Mouse (Mus musculus): ENCODE measurements around the gene Rpl23a. TPM values are rescaled to one million over a fixed set of nuclear protein-coding genes. Genes with fewer than 3 reads are reported as not detected.
A peak's percentile ranks its signal among the peaks of the same experiment; 100 is the strongest.

The Rpl23a gene
- polyA plus RNA-seq (2012; fragmentation: generic; extraction: Trizol) = 4,612 TPM
- long read RNA-seq, experiment 1, transcript Rpl23a-202 (4 exons, 588 nt) = minor isoform, 18 of 812 reads
- long read RNA-seq, experiment 1, transcript Rpl23a-201 (5 exons, 560 nt) = major isoform, 777 of 812 reads
- long read RNA-seq, experiment 1, partial matches to known transcripts = 1 of 812 reads
- long read RNA-seq, experiment 1, other reads (novel, unspliced or antisense) = 16 of 812 reads
- long read RNA-seq, experiment 2, transcript Rpl23a-201 (5 exons, 560 nt) = major isoform, 202 of 208 reads
- long read RNA-seq, experiment 2, partial matches to known transcripts = 1 of 208 reads
- long read RNA-seq, experiment 2, other reads (novel, unspliced or antisense) = 2 of 208 reads

DNA sequence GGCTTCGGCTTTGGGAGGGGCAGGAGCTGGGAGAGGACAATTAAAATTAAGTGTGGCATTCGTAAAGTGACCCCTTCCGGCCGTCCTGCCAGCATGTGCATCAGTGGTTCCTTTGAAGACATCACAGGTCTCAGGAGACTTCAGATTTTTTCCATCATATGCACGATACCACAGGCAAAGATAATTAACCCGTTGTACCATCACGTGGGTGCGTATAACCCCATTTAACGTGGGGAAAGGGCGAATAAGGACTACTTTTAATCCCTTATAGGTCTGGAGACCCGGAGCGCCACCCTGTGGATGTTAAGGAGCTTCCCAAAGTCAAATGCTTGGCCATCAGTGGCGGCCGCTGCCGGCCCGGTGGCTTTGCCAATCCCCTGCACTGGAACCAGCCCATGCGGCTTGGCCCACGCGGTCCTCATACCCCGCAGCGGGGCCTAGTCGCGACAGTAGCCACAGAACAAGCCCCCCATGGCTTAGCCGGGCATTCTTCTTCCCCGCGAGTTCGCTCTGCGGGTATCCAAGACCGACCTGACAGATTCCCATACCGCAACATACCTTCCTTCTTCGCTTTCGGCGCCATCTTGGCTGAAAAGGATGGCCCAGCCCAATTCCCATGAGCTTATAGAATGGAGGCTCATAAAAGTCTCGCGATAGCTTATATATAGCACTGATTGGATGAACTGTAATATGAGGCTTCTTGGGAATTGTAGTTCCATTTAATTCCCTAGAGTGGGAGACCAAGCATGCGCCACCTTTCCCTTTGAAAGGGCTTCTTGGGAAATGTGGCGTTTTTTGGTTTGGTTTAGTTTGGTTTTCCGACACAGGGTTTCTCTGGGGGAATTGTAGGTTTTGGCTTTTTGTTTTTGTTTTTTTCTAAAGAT lies at the start of gene Rpl23a:
Gene Rpl23a, minus strand, starts transcription at position 624 of the 884 bp plus-strand sequence.
- Histone ChIP-seq H3K79me2 (ENCODE audit: control insufficient read depth, insufficient read depth) (peaks cover 58% of the 10 kb centered on the region), H3K36me3 (ENCODE audit: control insufficient read depth, insufficient read depth) (peaks cover 41% of the 10 kb centered on the region), H3K4me3 (ENCODE audit: insufficient read depth, poor library complexity, severe bottlenecking) (peak within 1 kb of the TSS; percentile 96), H3K27me3 (ENCODE audit: control insufficient read depth, insufficient read depth, insufficient read length) (no peaks in the 10 kb centered on the region), H3ac (ENCODE audit: control insufficient read depth, insufficient read length, low read depth) (peak within 1 kb of the TSS; percentile 87), H3K79me3 (ENCODE audit: low read depth) (peaks cover 25% of the 10 kb centered on the region)
- TF ChIP-seq CEBPB (IDR thresholded peaks at IDR 0.05; ENCODE audit: low read depth) (no peak), USF1 (IDR thresholded peaks at IDR 0.05; ENCODE audit: low read depth) (peak; percentile 83), CTCF (IDR thresholded peaks at IDR 0.05; ENCODE audit: control insufficient read depth, insufficient read depth, insufficient read length) (no peak), MYOD1 (IDR thresholded peaks at IDR 0.05; ENCODE audit: control insufficient read depth, insufficient read length, low read depth) (no peak), MYOG (IDR thresholded peaks at IDR 0.05; ENCODE audit: control insufficient read depth, extremely low read depth, insufficient read length) (no peak), FOSL1 (IDR thresholded peaks at IDR 0.05; ENCODE audit: insufficient read depth, low read length, poor library complexity, severe bottlenecking) (no peak), MAX (IDR thresholded peaks at IDR 0.05) (peak; percentile 68)

DNA sequence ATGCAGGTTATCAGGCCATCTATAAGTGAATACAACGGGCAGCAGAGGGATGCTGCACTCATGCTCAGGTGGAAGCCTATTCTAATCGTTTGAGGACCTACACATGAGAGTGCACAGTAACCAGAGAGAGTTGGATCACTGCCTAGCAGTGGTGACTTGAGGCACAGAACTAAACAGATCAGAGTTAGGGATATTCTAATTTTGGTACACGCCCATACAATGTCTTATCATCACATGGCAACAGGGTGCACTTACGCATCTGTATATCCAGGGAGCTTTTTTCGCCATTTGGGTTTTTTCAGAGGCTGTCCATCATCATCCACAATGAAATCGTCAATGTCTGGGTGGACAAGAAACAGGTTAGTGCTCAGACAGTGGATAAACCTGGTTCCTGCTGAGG lies 48.1 kb upstream of the Rpl23a start:
- Histone ChIP-seq H3K27me3 (ENCODE audit: control insufficient read depth, insufficient read depth, insufficient read length) (no peaks in the 10 kb centered on the region), H3K79me3 (ENCODE audit: low read depth) (peaks cover 21% of the 10 kb centered on the region), H3K36me3 (ENCODE audit: control insufficient read depth, insufficient read depth) (peaks cover 95% of the 10 kb centered on the region), H3K4me3 (ENCODE audit: insufficient read depth, poor library complexity, severe bottlenecking) (no peak overlapping the region), H3K79me2 (ENCODE audit: control insufficient read depth, insufficient read depth) (peaks cover 32% of the 10 kb centered on the region), H3ac (ENCODE audit: control insufficient read depth, insufficient read length, low read depth) (no peak overlapping the region)
- TF ChIP-seq MYOD1 (IDR thresholded peaks at IDR 0.05; ENCODE audit: control insufficient read depth, insufficient read length, low read depth) (no peak), MAX (IDR thresholded peaks at IDR 0.05) (no peak), MYOG (IDR thresholded peaks at IDR 0.05; ENCODE audit: control insufficient read depth, extremely low read depth, insufficient read length) (no peak)

DNA sequence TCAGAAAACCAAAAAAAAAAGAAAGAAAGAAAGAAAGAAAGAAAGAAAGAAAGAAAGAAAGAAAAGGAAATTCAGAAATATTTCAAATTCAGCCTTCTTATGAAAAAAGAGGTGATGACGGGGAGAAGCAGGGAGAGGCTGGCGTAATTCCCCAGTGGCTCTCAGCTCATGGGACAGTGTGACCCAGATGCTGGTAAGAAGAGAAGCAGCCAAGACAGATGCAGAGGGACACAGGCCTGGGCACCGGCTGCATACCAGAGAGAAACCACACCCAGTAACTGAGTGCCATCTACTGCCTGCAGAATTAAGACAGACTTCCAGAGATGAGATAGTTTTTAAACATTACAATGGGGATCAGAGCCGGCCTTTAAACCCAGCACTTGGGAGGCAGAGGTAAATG lies 40.2 kb upstream of the Rpl23a start:
- Histone ChIP-seq H3ac (ENCODE audit: control insufficient read depth, insufficient read length, low read depth) (no peak overlapping the region), H3K27me3 (ENCODE audit: control insufficient read depth, insufficient read depth, insufficient read length) (no peaks in the 10 kb centered on the region), H3K36me3 (ENCODE audit: control insufficient read depth, insufficient read depth) (peaks cover 99% of the 10 kb centered on the region), H3K4me3 (ENCODE audit: insufficient read depth, poor library complexity, severe bottlenecking) (no peak overlapping the region), H3K79me2 (ENCODE audit: control insufficient read depth, insufficient read depth) (no peaks in the 10 kb centered on the region), H3K79me3 (ENCODE audit: low read depth) (no peaks in the 10 kb centered on the region)
- no peak for TF ChIP-seq MYOG (IDR thresholded peaks at IDR 0.05; ENCODE audit: control insufficient read depth, extremely low read depth, insufficient read length)
- no peak for TF ChIP-seq MAX (IDR thresholded peaks at IDR 0.05)
- no peak for TF ChIP-seq CEBPB (IDR thresholded peaks at IDR 0.05; ENCODE audit: low read depth)
- TF ChIP-seq USF1 (IDR thresholded peaks at IDR 0.05; ENCODE audit: low read depth) = no peak
- TF ChIP-seq CTCF (IDR thresholded peaks at IDR 0.05; ENCODE audit: control insufficient read depth, insufficient read depth, insufficient read length) = no peak
- no peak for TF ChIP-seq FOSL1 (IDR thresholded peaks at IDR 0.05; ENCODE audit: insufficient read depth, low read length, poor library complexity, severe bottlenecking)
- no peak for TF ChIP-seq MYOD1 (IDR thresholded peaks at IDR 0.05; ENCODE audit: control insufficient read depth, insufficient read length, low read depth)

DNA sequence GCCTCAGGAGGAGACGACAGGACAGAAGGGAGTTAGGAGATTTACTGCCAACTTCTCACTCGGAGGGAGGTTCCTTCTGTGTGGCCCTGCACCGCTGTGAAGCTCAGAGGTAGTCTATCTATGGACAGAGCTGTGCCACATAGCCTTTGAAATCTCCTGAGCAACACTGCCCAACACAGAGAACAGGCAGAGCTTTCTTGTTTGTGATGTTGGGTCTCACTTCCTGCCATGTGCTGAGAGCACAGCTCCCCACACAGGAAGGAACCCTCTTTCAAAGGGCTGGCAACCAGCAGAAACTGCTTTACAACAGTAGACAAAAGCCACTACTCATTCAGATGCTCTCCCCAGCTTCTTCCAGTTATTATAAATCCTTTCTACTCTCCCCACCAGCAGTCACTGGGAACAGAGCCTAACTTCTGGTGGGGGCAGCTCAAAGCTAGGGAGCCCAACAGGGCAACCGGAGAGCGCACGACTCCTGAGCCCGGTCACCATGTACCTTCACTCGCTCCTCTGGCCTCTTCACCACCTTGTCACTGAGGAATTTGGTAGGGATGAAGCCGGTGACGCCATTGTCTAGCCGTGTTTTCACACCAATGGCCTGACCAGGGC lies 32.4 kb upstream of the Rpl23a start:
- Histone ChIP-seq H3K4me3 (ENCODE audit: insufficient read depth, poor library complexity, severe bottlenecking) (no peak overlapping the region), H3K79me3 (ENCODE audit: low read depth) (no peaks in the 10 kb centered on the region), H3K36me3 (ENCODE audit: control insufficient read depth, insufficient read depth) (peaks cover 96% of the 10 kb centered on the region), H3K79me2 (ENCODE audit: control insufficient read depth, insufficient read depth) (no peaks in the 10 kb centered on the region), H3K27me3 (ENCODE audit: control insufficient read depth, insufficient read depth, insufficient read length) (no peaks in the 10 kb centered on the region), H3ac (ENCODE audit: control insufficient read depth, insufficient read length, low read depth) (no peak overlapping the region)
- TF ChIP-seq FOSL1 (IDR thresholded peaks at IDR 0.05; ENCODE audit: insufficient read depth, low read length, poor library complexity, severe bottlenecking) = no peak
- no peak for TF ChIP-seq MYOG (IDR thresholded peaks at IDR 0.05; ENCODE audit: control insufficient read depth, extremely low read depth, insufficient read length)
- TF ChIP-seq MYOD1 (IDR thresholded peaks at IDR 0.05; ENCODE audit: control insufficient read depth, insufficient read length, low read depth) = no peak
- no peak for TF ChIP-seq USF1 (IDR thresholded peaks at IDR 0.05; ENCODE audit: low read depth)
- no peak for TF ChIP-seq MAX (IDR thresholded peaks at IDR 0.05)
- no peak for TF ChIP-seq CTCF (IDR thresholded peaks at IDR 0.05; ENCODE audit: control insufficient read depth, insufficient read depth, insufficient read length)
- TF ChIP-seq CEBPB (IDR thresholded peaks at IDR 0.05; ENCODE audit: low read depth) = no peak

DNA sequence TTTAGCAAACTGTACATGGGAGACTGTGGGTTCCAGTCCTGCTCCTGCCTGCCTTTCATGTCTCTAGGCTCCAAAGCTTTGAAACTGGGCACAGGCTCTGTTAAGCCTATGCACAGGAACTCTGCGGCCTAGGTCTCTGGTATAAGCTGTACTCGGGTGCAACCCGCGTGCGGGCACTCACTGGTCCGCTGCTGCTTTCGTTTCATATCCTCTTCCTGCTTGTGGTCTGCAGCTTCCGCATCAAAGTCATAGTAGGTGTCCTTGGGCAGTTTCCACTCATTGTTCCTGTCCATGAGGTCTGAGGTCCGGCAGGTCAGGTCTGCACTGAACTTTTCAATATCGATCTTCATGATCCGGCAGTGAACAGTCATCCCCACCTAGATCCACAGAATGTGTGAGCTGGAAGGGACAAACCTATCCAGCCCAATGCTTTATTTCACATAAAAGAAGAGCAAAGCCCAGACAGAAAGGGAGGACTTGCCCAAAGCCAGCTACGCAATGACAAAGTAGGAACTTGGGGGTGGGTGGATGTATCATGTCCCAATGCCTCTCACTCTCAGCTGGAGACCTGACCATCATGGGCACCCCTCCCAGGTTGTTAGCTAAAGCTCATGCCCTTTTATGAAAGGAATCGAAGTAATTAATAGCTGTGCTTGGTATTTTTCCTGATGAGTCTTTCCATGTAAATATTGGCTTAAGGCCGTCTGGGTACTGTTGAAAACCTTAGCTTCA lies 29.9 kb upstream of the Rpl23a start:
- Histone ChIP-seq H3K4me3 (ENCODE audit: insufficient read depth, poor library complexity, severe bottlenecking) (no peak overlapping the region), H3K27me3 (ENCODE audit: control insufficient read depth, insufficient read depth, insufficient read length) (no peaks in the 10 kb centered on the region), H3K79me3 (ENCODE audit: low read depth) (no peaks in the 10 kb centered on the region), H3K79me2 (ENCODE audit: control insufficient read depth, insufficient read depth) (no peaks in the 10 kb centered on the region), H3ac (ENCODE audit: control insufficient read depth, insufficient read length, low read depth) (no peak overlapping the region), H3K36me3 (ENCODE audit: control insufficient read depth, insufficient read depth) (peaks cover 95% of the 10 kb centered on the region)
- TF ChIP-seq USF1 (IDR thresholded peaks at IDR 0.05; ENCODE audit: low read depth) (no peak), CEBPB (IDR thresholded peaks at IDR 0.05; ENCODE audit: low read depth) (no peak)
